Mouse (Mus musculus): ENCODE measurements around the gene Oscar.

- TF ChIP-seq CTCF (IDR thresholded peaks at IDR 0.05) (no peak), EP300 (IDR thresholded peaks at IDR 0.05) (no peak)
Observed at GRCm38 (mm10) chr7:3593855-3594254, 22.1 kb downstream of the Oscar start.
